Mouse (Mus musculus): ENCODE measurements around the gene Ext2.

Gene Ext2

DNA sequence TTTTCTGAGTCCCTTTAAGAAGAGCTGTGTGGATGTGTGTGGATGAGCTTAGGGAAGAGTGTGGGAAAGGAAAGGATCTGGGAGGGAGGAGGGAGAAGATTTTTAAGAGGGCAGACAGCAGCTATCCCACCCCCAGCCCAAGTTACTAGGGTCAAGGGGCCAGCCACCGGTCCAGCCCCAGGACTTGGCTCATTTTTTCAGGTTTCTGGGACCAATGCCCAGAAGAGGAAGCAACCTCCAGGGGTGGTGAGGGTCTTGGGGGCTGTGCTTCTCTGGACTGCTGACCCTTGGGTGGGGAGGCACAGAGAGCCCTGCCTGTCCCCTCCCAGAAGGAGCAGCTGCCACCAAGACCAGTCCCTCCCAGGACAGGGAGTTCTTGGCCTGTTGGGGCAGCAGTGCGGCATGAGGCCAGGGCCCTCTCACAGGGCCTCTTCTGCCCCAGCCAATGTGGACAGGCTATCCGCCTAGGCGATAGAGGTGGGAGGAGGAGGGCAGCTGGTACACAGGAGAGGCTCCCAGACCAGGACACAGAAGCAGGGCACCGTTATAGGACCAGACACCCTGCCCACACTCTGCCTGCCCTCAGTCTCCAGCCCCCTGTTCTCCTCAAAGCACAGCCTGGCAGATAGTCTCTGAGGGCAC lies 203.0 kb downstream of the Ext2 start:
- DNase-seq (ENCODE audit: low spot score) = no peak

DNA sequence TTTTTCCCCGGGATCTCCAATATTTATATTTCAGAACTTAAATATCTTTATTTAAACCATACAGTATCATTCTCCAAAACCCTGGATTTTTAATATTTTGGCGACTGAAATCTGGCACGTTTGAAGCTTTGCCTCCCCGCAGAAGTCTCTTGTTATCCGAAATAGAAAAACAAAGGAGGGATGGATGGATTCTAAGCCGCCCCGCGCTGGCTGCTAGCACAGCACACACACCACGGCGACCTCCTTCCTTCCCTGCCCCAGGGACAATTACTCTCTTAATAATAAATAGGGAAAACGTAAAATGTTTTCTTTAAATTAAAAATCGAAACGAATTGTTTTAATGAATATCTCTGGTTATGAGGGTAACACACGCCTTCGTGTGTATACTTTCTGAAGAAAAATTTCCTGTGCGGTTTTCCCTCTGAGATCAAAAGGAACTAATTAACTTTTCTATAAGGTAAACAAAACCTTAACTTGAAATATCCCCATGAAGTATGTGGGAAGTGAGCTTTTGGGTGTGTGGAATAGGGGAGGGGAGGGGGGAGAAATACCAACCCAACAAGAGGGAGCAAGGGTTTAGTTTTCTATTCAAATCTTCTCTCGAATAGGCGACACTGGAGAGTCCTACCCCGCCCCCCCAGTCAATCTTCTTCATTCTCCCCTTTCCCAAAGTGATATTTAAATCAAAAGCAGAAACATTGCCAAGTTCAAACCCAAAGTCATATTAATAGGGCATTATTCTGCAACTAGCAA lies 203.7 kb downstream of the Ext2 start:
- no peak for DNase-seq (ENCODE audit: low spot score)

GRCm38 (mm10) chr2:93615845-93616689 lies 206.3 kb downstream of the Ext2 start:
- DNase-seq (ENCODE audit: low spot score) = no peak

GRCm38 (mm10) chr2:93613020-93613419 lies 209.3 kb downstream of the Ext2 start:
- no peak for DNase-seq (ENCODE audit: low spot score)
